Mouse (Mus musculus) ovary, postnatal 10 days (tissue): ENCODE results near the gene Foxp1.

Experiments
- DNase-seq: peaks from one replicate; pipeline ENCODE4 v3.0.0; 2022; ENCODE audit warnings: low spot score

Foxp1 gene

DNA sequence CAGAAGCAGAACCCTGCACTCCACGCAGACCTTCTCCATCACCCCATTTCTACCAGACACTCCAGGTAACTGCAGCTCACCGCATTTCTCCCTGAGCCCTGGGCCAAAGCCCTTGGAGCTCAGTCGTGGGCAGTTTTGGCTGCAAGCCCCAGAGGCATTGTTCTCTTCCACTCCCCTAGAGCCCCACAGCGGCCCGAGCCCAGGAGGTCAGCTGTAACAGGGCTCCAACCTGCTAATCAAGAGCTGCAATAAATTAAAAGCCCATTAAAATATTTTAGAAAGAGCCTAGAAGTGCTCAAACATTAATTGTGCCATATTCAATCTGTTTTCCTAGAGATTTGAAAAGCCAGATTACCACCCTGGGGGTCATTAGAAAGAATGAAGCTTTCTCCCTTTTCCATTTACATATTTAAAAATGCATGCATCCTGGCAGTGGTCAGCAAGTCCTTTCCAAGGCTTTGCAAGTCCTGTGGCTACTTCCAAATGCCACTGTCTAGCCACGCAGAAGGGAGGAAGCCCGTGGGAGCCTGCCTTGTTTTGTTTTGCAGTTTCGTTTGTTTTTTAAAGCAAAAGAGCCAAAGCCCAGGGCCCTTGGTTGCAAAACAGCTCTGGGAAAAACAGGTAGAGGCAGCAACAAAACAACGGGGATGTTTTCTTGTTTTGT, 83.2 kb downstream of the Foxp1 start:
- DNase-seq: peak; percentile 19

DNA sequence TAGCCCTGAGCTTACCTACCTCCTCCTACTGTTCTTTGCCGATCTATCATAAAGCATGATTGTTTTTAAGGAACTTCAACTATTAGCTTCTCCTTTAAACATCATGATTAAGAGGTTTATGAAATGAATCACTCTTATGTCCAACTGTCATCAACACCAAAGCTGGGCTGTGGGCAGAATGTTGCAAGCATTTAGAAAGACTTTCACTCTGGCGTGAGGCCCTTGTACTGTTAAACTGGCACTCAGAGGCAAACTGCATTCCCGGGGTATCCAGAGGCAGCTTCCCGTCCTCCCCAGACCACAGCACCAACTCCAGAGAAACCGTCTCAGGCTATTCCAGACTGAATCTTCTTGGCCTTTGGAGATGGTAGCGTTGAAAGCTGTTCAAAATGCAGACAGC, 86.2 kb downstream of the Foxp1 start:
- DNase-seq: no peak

DNA sequence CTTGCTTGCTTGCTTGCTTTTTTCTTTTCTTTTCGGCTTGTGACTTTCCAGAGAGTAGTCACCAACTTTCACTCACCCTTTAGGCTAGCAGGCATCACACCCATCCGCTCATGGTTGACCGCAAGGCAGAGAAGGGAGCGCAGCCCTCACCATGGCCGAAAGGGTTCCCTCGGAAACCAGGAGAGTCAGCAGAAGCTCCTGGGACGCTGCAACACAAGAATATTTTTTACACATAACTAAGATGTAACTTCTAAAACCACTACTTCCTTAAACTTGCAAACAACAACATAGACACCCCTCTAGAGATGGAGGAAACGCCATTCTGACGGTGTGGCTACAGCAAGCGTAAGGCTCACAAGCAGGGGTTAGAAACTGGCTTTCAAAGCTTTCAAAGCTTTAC, 87.4 kb downstream of the Foxp1 start:
- DNase-seq: no peak

DNA sequence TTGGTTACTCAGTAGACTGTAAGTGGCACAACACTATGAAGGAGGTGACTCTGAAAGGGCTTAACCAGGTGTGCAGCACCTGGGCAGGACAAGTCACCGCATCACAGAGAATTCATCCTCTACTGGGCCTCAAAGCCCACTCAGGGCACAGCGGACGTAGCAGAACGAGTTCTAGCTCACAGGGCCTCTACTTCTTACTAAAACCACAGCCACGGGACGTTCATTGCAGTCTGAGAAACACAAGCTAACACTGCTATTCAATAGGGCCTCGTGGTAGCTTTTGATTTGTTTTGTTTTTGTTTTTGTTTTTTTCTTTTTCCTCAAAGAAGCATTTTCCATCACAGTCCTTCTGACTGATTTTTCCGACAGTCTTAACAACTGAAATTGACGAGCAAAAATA, 89.5 kb downstream of the Foxp1 start:
- DNase-seq: no peak

DNA sequence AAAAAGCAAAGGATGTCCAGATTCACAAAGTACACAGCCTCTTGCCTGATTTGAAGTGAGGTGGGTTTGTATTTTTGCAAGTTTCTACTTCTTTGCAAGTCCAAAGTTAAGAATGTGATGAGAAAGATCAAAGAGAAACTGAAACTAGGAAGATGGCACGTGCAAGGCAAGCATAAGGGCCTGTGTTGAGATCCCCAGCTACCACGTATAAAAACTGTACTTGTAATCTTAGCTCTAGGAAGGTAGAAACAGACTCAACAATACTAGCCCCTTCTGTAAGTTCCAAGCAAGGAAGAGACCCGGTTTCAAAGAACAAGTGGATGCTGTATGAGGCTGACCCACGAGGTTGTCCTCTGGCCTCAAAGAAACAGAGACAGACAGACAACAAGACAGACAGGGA, 90.6 kb downstream of the Foxp1 start:
- DNase-seq: no peak

DNA sequence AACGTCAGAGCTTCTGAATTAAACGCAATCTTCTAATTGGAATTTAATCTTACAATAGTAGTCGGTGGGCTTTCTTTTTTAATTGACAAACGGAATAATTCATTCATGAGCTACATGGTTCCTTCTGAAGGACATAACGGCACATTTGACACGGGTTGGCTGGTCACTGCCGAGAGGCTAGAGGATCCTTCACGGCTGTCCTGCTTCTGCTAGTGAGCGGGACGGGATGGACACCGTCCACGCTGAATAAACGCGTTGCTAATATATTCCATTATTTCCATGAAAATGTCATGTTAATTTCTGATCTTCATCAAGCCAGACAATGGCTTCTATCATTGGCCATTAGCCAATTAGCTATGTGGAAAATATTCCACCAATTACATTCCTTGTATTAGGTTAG, 92.0 kb downstream of the Foxp1 start:
- DNase-seq: no peak

DNA sequence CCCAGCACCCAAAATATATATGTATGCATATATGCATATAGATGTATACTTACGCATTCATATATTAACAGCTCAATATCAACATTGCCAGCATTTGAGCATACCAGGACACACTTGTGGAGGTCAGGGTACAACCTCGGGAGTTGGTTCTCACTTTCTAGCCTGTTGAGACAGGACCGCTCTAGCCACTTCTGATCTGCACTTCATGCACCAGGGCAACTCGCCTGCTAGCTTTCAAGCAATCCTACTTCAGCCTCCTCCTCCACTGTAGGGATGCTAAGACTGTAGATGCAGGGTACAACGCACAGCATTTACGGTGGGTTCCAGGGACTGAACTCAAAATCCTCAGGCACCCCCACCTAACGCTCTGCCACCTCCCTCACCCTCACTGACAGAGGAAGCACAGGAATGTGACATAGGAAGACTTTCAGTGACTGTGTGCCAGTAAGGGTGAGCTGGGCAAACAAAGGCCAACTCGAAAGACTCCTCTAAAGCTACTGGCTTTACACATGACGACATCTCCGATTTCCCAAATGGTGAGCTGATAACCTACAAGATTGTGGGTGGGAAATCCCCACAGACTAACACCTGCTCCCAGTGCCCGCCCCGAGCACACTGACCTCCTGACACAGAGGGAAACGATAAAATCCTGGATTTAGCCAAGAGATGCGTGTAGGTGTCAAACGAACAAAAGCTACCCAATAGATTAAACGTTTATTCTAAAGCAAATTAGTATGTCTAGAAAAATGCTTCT, 93.0 kb downstream of the Foxp1 start:
- DNase-seq: no peak

DNA sequence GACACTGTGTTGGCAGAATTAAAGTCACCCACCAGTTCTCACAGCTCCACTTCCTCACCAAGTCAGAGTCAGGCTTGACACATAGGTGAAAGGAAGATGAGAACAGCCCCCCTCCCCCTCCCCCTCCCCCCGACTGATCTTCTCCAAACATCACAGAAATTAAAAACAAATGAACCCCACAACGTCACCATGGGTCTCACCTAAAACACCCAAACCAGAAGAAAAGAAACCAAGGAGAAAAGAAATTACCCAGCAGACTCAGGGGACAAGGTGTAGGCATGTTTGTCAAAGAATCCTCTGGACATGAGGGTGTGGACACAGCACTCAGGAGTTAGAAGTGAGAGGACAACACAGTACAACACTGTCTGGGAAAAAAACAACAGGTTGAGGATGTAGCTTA, 93.6 kb downstream of the Foxp1 start:
- no peak for DNase-seq

DNA sequence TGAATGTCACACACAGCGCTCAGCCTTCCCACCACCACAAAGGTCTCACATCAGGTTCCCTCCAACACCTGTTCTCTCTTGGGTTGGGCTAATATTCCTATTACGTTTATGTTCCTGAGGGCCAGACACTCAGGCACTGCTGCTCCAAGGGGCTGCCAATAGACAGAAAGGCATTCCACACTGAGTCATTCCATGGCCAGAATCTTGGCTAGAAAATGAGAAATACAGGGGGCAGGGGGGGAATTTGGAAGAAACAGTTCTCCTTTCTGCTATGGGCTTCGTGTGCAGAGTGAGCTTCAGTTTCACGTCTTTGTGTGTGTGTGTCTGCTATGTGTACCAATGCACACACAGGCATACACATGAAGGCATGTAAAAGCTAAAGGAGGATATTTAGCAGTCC, 95.2 kb downstream of the Foxp1 start:
- no peak for DNase-seq

DNA sequence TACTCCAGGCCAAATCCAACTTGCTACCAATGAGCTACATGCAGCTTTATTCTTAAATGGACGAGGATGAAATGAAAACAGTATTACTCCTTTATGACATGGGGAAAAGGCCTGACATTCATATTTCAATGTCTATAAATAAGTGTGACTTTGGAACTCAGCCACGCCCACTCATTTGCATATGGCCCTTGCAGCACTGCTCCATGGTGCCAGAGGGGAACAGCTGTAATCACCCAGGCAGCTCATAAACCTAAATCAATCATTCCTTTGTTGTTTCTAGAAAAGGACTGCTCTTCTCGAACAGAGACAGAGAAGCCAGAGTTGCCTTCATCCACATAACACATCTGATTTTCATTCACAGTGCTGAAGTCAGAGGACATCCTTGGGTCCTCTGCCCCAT, 97.5 kb downstream of the Foxp1 start:
- no peak for DNase-seq

DNA sequence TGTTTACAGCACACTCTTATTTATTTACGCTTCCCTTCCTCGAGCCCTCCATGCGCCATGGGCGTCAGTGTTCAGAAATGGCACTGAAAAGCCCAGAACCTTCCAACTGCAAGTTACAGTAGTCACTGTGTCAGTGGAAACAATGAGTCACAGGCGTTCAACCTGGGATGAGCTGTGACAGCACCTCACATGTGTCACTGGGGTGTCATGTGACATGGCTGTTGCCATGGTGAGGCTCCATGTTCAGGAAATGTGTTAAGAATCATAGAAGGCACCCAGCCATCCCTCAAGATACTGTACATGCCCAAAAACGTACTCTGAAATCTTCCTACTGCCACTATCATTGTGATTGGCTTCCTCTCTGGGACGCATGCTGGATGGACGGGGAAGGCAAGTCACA, 101.9 kb downstream of the Foxp1 start:
- DNase-seq: no peak

DNA sequence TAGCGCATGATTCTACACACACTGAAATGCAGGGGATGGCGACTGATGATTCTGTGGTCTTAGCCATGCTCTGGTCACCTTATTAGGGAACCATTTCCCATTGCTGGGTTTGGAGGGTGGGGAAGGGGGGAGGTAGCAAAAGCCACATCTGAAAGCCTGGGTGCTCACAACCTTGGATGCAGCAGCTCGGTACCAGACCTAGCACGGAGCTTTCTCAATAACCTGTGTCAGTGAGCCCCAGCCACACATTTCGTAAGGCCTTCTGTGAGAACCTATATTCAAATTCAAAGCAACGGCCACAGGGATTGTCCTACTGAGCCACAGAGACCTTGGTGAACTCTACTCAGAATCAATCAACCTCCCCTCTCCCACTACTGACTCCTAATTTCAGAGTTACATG, 109.9 kb downstream of the Foxp1 start:
- no peak for DNase-seq

DNA sequence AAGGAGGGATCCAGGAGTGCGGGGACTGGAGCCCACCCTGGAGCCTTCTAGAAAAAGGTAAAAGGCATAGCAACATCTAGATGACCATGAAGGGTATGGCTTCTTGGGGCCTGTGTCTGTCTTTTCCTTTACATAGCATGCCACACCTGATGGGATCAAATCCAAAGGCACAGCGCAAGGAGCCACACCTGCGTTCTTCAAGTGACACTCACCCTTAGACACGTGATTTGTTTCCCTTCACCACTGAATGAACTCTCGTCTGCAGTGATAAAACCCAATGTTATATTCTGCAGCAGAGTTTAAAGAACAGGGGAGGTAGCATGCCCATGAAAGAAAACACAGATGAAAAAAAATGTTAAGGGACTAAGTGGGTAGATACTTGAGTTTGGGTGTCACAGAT, 112.9 kb downstream of the Foxp1 start:
- no peak for DNase-seq

DNA sequence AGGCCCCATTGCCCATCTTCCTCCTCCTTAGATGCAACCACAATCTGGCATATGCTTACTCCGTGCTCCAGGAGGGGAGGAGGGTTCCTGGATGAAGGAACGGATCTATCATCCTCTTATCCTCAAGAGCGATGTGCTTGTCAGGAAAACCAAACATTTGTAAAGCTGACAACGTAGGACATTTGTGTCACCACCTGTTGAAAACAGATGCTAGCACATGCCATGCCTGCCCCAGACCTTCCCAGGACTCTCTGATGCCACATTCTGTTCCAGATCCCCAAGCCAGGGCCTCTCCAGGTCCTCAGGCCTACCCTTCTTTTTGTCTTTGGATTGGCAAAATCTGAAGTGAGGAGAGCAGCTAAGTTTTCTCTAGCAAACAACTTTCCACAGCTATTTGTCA, 113.6 kb downstream of the Foxp1 start:
- DNase-seq: no peak

DNA sequence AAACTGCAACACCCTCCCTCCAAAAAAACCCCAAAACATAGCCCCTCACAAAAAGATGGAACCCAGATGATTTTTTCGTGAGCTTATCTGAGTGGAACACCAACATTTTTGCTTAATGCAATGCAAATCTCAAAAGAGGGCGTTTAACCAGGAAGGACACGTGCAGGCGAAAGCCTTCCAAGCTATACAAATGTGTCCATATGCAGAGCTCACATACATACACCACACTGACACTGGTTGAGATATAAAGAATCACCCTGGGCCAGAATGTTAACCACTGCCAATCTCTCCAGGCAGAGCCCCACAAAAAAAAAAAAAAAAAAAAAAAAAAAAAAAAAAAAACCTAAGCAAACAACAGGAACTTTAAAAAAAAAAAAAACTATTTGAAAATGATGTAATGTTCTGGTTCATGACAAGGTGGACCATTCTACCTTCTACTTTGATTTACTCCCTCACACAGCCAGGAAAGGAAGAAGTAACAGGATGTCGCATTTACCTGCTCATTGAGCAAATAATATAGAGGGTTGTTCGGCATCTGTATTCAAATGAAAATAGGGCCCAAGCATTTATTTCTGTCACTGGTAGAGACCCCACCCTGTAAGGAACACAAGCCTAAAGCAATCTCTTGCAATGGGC, 118.6 kb downstream of the Foxp1 start:
- DNase-seq: no peak

DNA sequence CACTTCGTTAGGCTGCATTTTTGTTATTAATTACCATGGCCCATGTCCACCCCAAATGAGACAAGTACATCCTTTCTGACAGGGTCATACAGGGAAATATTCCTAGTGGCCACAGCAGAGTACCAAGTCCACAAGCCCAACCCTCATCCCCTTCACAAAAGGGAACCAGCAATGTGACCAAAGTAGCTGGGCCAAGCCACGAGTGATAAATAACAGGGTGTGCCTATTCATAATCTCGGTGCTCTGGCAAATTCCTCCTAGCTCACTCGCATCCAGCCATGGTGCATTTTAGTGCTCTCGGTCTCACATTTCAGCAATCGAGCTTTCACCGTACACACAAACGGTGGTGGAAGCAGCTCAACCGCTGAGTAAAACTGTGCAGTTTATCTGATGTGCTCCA, 119.6 kb downstream of the Foxp1 start:
- DNase-seq: no peak

DNA sequence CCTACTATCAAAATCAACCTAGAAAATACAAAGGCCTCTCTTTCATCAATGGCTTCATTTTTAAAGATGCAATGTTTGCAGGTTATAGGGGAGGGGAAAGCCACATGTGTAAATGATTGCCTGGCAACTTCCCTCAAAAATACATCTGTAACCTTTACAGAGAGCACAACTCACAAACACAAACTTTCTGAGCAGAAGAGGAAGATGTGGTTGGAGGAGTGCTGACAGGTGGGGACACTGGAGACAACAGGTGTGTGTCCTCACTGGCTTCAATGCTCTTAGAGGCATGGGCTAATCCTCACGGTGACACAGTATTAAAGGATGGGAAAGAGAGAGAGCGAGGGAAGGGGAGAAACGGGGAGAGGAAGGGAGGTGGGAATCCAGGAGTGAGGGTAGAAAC, 120.2 kb downstream of the Foxp1 start:
- DNase-seq: no peak

DNA sequence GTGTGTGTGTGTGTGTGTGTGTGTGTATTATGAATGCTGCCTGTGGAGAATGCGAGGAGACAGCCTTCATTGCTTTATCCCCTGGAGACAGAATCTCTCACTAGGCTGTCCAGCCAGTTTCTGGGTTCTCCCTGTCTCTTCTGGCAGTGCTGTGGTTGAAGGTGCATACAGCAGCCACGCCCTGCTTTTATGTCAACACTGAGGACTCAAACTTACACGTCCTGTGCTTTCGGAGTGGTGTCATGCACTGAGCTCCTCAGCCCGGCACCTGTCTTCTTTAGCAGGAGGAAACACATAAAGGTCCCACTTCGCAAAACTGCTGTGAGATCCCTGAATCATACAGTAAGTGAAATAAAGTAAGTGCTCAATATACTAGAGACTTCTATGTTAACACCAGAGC, 120.7 kb downstream of the Foxp1 start:
- no peak for DNase-seq

DNA sequence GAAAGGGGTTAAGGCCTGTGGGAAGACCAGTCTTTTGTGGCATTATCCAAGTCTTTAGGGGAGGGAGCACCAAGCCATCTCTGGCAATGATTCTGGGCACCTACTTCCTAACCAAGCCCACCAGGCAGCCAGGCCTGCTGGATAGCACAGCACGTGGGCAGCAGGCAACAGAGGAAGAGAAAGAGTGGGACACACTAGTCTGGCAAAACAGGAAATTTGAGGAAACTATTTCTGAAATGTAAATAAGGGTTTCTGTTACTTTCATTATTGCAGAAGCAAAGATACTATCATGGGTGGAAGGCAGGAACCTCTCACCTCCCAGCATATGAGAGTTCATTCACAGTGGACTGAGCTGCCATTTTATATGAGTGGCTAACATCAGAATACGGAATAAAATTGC, 121.3 kb downstream of the Foxp1 start:
- no peak for DNase-seq

DNA sequence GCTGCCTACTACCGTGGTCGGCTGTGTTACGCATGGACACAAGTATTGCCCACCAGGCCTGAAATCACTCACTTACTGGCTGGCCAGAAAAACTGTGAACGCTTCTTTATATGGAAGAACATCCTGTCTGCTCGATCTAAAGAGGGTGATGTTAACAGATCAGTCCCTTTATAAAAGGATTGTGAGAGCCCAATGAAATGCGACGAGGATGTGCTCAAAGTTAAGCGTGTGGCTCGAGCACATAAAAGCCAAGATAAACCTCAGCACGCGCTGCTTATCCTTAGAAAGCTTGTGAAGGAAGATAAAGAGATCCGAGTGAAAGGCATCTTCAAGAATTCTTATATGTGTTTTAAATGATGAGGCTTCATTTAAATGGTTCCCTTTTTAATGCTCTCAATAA, 126.8 kb downstream of the Foxp1 start:
- DNase-seq: no peak

DNA sequence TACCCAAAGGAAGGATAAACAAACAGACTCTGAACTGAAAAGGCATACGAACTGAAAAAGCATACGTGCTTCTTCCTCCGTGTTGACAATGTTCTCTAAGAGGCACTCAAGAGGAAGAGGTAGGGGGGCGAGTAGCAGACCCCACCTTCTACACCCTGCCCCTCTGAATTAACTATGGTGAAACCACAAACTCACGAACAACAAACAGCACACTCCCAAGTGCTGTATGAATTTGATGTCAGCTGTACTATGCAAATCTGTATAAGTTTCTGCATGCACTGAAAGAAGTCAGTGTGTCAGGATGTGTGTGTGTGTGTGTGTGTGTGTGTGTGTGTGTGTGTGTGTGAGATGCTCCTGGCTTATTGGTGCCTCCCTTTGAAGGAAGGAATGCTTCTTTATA, 127.7 kb downstream of the Foxp1 start:
- no peak for DNase-seq

DNA sequence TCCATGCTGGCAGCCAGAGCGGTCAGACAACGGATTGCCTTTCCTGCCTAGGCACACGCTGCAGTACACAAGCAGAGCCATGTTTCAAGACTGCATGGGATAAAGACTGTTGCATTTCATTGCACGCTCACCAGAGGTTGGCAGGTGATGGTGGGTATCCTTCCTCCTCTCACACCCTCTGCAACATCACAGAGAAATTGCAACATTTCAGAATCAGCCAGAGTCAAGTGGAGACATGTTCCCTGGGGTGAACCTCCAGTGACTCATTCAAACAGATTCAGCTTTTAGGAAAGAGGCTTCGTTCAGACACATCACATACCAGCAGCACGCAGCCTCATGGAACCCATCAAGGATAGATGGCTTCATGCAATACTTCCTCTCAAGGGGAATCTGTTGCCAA, 130.0 kb downstream of the Foxp1 start:
- no peak for DNase-seq
